Mouse (Mus musculus): ENCODE results near the gene Slc35d1. TPM values are rescaled to one million over a fixed set of nuclear protein-coding genes. Genes with fewer than 3 reads are reported as not detected.

The Slc35d1 gene
- polyA plus RNA-seq, 1 experiment from 2014 or later: 14.5 TPM

DNA sequence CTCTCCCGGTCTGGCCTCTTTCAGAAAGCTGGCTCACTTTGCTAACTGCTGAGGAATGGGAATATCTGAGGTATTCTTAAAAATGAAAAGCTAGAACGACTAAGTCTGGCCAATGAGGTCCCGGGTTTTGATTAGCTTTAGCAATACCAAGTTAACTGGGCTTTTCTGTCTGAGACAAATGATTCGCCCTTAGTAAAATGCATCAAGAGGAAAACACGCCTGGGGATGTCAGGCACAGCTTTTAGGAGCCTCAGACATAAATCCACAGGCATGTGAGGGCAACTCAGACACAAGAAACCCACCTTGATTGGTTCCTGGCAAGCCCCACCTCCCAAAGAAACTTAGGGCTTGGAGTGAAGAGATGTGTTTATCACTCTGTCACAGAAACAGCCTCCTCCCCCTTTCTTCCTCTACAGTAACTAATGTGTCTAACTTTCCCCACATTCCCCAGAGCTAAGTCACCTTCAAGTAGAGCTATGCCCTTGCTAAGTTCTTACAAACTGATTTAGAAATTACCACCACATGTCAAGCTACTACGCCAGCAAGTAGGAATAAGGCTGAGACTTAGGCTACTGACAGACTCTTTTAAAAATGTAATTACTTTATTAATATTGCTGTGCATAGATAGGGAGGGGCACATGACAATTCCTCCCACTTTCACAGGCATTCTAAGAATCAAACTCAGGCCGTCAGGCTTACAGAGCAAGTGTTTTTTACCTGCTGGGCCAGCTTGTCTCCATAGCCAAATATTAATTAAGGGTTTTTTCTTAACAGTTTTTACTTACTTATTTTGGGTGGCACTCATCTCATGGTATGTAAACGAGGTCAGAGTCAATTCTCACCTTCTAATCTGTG lies 26.0 kb downstream of the Slc35d1 start:
- no peak overlapping the region for H3K4me3 ChIP-seq (ENCODE audit: low read depth, low read length)
- peaks cover 58% of the 10 kb centered on the region for H3K36me3 ChIP-seq (ENCODE audit: insufficient read depth)
- no peak for ATAC-seq (ENCODE audit: insufficient read depth)
- no peak overlapping the region for H3K4me2 ChIP-seq
- TF ChIP-seq CTCF (IDR thresholded peaks at IDR 0.05; ENCODE audit: low read depth): no peak
- no peaks in the 10 kb centered on the region for H3K4me1 ChIP-seq (ENCODE audit: insufficient read depth)
- H3K27me3 ChIP-seq (ENCODE audit: insufficient read depth, low read length): no peaks in the 10 kb centered on the region
- WGBS: 77% methylated on average over 8 of the region's 8 CpGs
- H3K9me3 ChIP-seq (ENCODE audit: low read depth, low read length): no peaks in the 10 kb centered on the region
- no peak overlapping the region for H3K9ac ChIP-seq
- H3K27ac ChIP-seq (ENCODE audit: low read depth): no peak overlapping the region
- DNase-seq: no peak

GRCm38 (mm10) chr4:103180300-103180888 lies 34.6 kb downstream of the Slc35d1 start:
- Histone ChIP-seq H3K27ac (ENCODE audit: low read depth) (no peak overlapping the region), H3K4me3 (ENCODE audit: low read depth, low read length) (no peak overlapping the region), H3K4me2 (no peak overlapping the region), H3K36me3 (ENCODE audit: insufficient read depth) (peaks cover 28% of the 10 kb centered on the region), H3K4me1 (ENCODE audit: insufficient read depth) (peaks cover 7% of the 10 kb centered on the region), H3K27me3 (ENCODE audit: insufficient read depth, low read length) (no peaks in the 10 kb centered on the region), H3K9ac (no peak overlapping the region), H3K9me3 (ENCODE audit: low read depth, low read length) (no peaks in the 10 kb centered on the region)
- DNase-seq (no peak), ATAC-seq (ENCODE audit: insufficient read depth) (no peak)
- no peak for TF ChIP-seq CTCF (IDR thresholded peaks at IDR 0.05; ENCODE audit: low read depth)
- WGBS: 82% methylated on average over 8 of the region's 8 CpGs

DNA sequence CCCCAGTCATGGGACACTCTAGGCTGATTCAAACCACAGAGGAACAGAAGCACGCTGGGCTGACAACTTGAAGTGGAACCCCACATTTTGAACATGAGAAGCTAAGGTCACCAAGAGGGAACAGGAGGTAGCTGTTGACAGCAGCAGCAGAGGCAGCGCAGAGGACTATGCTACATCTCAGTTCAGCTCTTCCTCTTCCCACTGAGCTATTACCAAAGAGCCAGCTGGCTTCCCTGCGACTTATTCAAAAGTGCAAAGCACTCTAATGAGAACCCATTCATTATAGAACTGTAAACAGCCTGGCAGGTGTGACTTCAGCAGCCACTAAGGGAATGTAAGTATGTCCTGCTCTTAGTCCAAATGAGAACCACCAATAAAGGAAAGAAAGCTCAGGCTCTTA lies 35.4 kb downstream of the Slc35d1 start:
- Histone ChIP-seq H3K9ac (no peak overlapping the region), H3K36me3 (ENCODE audit: insufficient read depth) (peaks cover 36% of the 10 kb centered on the region), H3K27me3 (ENCODE audit: insufficient read depth, low read length) (no peaks in the 10 kb centered on the region), H3K4me2 (no peak overlapping the region), H3K27ac (ENCODE audit: low read depth) (no peak overlapping the region), H3K4me1 (ENCODE audit: insufficient read depth) (peaks cover 7% of the 10 kb centered on the region), H3K9me3 (ENCODE audit: low read depth, low read length) (no peaks in the 10 kb centered on the region), H3K4me3 (ENCODE audit: low read depth, low read length) (no peak overlapping the region)
- WGBS: 59% methylated on average over 3 of the region's 3 CpGs
- no peak for TF ChIP-seq CTCF (IDR thresholded peaks at IDR 0.05; ENCODE audit: low read depth)
- DNase-seq (no peak), ATAC-seq (ENCODE audit: insufficient read depth) (no peak)

- ATAC-seq (ENCODE audit: insufficient read depth): peak; percentile 55; the same call in 1 of the 2 replicates
- Histone ChIP-seq H3K4me2 (no peak overlapping the region), H3K9ac (no peak overlapping the region), H3K27me3 (ENCODE audit: insufficient read depth, low read length) (no peaks in the 10 kb centered on the region), H3K9me3 (ENCODE audit: low read depth, low read length) (no peaks in the 10 kb centered on the region), H3K36me3 (ENCODE audit: insufficient read depth) (peaks cover 40% of the 10 kb centered on the region), H3K4me3 (ENCODE audit: low read depth, low read length) (no peak overlapping the region), H3K27ac (ENCODE audit: low read depth) (no peak overlapping the region), H3K4me1 (ENCODE audit: insufficient read depth) (peaks cover 7% of the 10 kb centered on the region)
- no peak for TF ChIP-seq CTCF (IDR thresholded peaks at IDR 0.05; ENCODE audit: low read depth)
- WGBS: 58% methylated on average over 7 of the region's 7 CpGs
- peak; percentile 61 for DNase-seq
Measured at GRCm38 (mm10) chr4:103178635-103179318, 36.2 kb downstream of the Slc35d1 start.

- no peak for TF ChIP-seq CTCF (IDR thresholded peaks at IDR 0.05; ENCODE audit: low read depth)
- no peak overlapping the region for H3K27ac ChIP-seq (ENCODE audit: low read depth)
- no peak overlapping the region for H3K9ac ChIP-seq
- no peak overlapping the region for H3K4me3 ChIP-seq (ENCODE audit: low read depth, low read length)
- 85% methylated on average over 1 of the region's 1 CpGs for WGBS
- DNase-seq: no peak
- no peaks in the 10 kb centered on the region for H3K9me3 ChIP-seq (ENCODE audit: low read depth, low read length)
- peaks cover 38% of the 10 kb centered on the region for H3K36me3 ChIP-seq (ENCODE audit: insufficient read depth)
- H3K27me3 ChIP-seq (ENCODE audit: insufficient read depth, low read length): no peaks in the 10 kb centered on the region
- ATAC-seq (ENCODE audit: insufficient read depth): no peak
- peaks cover 7% of the 10 kb centered on the region for H3K4me1 ChIP-seq (ENCODE audit: insufficient read depth)
- no peak overlapping the region for H3K4me2 ChIP-seq
Measured at GRCm38 (mm10) chr4:103177681-103178080, 37.3 kb downstream of the Slc35d1 start.

GRCm38 (mm10) chr4:103174001-103174400 lies 41.0 kb downstream of the Slc35d1 start:
- TF ChIP-seq CTCF (IDR thresholded peaks at IDR 0.05; ENCODE audit: low read depth): no peak
- no peak overlapping the region for H3K4me2 ChIP-seq
- H3K9ac ChIP-seq: no peak overlapping the region
- ATAC-seq (ENCODE audit: insufficient read depth) (no peak), DNase-seq (no peak)
- H3K4me3 ChIP-seq (ENCODE audit: low read depth, low read length): no peak overlapping the region
- H3K9me3 ChIP-seq (ENCODE audit: low read depth, low read length): no peaks in the 10 kb centered on the region
- no peaks in the 10 kb centered on the region for H3K27me3 ChIP-seq (ENCODE audit: insufficient read depth, low read length)
- no peak overlapping the region for H3K27ac ChIP-seq (ENCODE audit: low read depth)
- H3K4me1 ChIP-seq (ENCODE audit: insufficient read depth): peaks cover 7% of the 10 kb centered on the region
- peaks cover 46% of the 10 kb centered on the region for H3K36me3 ChIP-seq (ENCODE audit: insufficient read depth)
- WGBS: 91% methylated on average over 7 of the region's 7 CpGs

- Histone ChIP-seq H3K4me1 (ENCODE audit: insufficient read depth) (peaks cover 4% of the 10 kb centered on the region; the same call in 1 of the 2 replicates), H3K4me3 (ENCODE audit: low read depth, low read length) (no peak overlapping the region), H3K27ac (ENCODE audit: low read depth) (no peak overlapping the region), H3K4me2 (no peak overlapping the region), H3K27me3 (ENCODE audit: insufficient read depth, low read length) (no peaks in the 10 kb centered on the region), H3K9me3 (ENCODE audit: low read depth, low read length) (no peaks in the 10 kb centered on the region), H3K36me3 (ENCODE audit: insufficient read depth) (peaks cover 46% of the 10 kb centered on the region), H3K9ac (no peak overlapping the region)
- TF ChIP-seq CTCF (IDR thresholded peaks at IDR 0.05; ENCODE audit: low read depth): no peak
- DNase-seq (no peak), ATAC-seq (ENCODE audit: insufficient read depth) (no peak)
- WGBS: 73% methylated on average over 6 of the region's 6 CpGs
Measured at GRCm38 (mm10) chr4:103173507-103173906, 41.5 kb downstream of the Slc35d1 start.
